Mouse (Mus musculus) urinary bladder, postnatal 36 days (tissue): Measurements from ENCODE around the gene Rsl1d1.
A peak's percentile ranks its signal among the peaks of the same experiment; 100 is the strongest.

Experiments
- DNase-seq, 2 experiments: peaks; one replicate each; pipeline ENCODE4 v3.0.0; 2022; ENCODE audit warnings: low spot score in 2 of 2, mixed read lengths in 1 of 2

Gene Rsl1d1

GRCm38 (mm10) chr16:11202571-11203554 lies at the start of gene Rsl1d1:
Gene Rsl1d1 (minus strand): TSS chr16:11203331.
- peak; percentile 87 to 90 for DNase-seq

- DNase-seq: no peak
Observed at GRCm38 (mm10) chr16:11247791-11248190, 44.7 kb upstream of the Rsl1d1 start.

- no peak for DNase-seq
Observed at GRCm38 (mm10) chr16:11245767-11246166, 42.6 kb upstream of the Rsl1d1 start.

- no peak for DNase-seq
Observed at GRCm38 (mm10) chr16:11242401-11242800, 39.3 kb upstream of the Rsl1d1 start.

DNA sequence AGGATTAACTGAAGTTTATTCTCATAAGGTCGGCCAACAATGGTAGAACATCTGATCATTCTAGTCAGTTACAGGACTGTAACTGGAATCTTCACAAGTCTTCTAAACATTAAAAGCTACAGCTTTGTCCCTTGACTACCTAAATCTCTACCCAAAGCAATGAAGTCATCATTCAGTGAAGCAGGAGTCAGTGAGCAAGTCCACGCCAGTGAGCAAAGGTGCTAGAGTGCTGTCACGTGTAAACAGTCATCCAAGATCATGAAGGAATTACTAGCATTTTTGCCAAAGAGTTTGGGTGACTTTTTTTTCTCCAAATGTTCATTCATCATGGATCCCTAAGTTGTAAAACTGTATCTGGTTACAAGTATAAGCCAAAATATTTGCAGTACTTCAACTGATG lies 14.7 kb upstream of the Rsl1d1 start:
- no peak for DNase-seq

- no peak for DNase-seq
Observed at GRCm38 (mm10) chr16:11203600-11204390, 664 bp upstream of the Rsl1d1 start.

GRCm38 (mm10) chr16:11201740-11202394 lies 1.3 kb downstream of the Rsl1d1 start:
- DNase-seq: no peak

- no peak for DNase-seq
Observed at GRCm38 (mm10) chr16:11200247-11200646, 2.9 kb downstream of the Rsl1d1 start.

DNA sequence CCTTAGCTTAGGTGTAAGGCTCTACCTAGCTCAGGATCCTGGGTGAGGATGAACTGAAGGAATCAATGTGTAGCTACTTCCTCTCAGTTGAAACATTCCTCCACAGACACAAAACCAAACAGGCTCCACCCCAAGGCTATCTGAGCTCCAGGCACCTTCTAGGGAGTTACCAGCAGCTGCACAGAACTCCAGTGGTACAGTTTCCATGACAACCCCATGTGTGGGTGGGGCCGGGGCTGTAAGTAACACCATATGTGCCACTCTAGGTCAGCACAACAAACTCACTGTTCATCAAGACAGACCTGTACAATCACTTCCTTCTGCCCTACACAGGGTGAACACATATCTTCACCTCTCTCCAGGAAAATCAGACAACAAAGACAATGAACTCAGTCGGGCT lies 4.7 kb downstream of the Rsl1d1 start:
- no peak for DNase-seq

DNA sequence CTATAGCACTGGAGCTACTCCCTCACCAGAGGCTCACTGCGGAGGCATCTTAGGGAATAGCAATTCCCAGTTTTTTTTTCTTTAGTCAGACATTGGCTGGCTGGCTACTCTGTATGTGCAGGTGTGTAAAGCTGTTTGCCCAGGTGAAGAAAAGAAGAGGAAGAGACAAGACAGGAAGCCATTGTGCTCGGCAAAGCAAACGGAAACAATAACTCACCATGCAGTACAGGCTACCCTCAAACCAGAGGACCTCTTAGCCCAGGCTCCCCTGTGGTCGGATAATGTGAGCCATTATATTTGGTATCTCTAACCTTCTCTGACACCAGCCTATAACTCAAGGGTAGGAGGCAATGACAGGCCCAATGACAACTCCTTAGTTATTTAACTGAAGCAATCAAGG lies 6.1 kb downstream of the Rsl1d1 start:
- DNase-seq: no peak

GRCm38 (mm10) chr16:11193231-11193630 lies 9.9 kb downstream of the Rsl1d1 start:
- no peak for DNase-seq

DNA sequence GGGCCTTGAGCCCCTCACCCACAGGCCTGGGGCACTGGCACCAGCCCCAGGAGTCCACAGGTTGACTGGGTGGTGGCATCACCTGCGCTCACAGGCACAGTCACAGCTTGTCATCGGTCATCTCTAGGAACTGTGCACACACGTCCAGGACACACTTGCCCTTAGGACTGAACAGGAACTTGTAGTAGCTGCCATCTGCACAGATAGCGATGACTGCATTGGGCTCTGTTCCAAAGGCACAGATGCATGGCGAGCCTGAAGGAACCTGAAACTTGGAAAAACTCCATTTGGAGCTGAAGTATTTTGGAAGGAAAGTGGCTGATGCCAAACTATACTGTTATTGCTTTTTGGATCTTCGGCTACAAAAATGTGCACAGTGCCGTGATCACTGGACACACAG lies 13.0 kb downstream of the Rsl1d1 start:
- DNase-seq: no peak

- no peak for DNase-seq
Observed at GRCm38 (mm10) chr16:11177404-11177803, 25.7 kb downstream of the Rsl1d1 start.

- DNase-seq: no peak
Observed at GRCm38 (mm10) chr16:11176884-11177244, 26.3 kb downstream of the Rsl1d1 start.

DNA sequence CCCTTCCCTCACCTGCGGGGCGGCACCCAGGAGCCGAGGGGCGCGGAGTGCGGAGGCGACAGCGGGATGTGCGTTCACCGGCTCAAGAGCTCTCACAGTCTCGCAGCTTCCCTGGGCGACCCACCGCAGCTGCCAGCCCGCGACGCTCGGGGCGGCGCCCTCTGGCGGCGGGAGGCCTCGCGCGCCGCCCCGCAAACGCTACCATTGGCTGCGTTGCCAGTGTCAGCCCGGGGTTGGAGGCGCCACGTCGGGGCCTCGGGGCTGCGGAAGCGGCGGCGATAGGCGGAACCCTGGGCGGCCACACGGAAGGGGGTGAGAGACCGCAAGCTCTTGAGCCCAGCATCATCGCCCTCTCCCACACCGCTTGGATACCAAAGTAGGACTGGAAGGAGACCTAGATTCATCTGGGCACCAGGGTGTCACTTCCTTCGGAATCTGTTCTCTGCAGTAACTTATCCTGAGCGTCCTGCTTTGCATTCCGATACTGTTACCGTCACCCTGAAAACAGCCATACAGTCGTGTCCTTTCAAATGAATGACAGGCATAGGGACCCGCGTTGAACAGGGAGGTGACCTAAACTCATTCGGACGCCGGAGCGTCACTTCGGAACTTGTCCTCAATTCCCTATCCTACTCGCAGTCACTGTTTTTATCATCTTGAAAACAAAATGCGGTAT lies 26.8 kb downstream of the Rsl1d1 start, which contains the start of gene Zc3h7a:
TSS of gene Zc3h7a (minus strand) at position 186 of the 676 bp plus-strand sequence.
- DNase-seq: peak; percentile 82 to 92

DNA sequence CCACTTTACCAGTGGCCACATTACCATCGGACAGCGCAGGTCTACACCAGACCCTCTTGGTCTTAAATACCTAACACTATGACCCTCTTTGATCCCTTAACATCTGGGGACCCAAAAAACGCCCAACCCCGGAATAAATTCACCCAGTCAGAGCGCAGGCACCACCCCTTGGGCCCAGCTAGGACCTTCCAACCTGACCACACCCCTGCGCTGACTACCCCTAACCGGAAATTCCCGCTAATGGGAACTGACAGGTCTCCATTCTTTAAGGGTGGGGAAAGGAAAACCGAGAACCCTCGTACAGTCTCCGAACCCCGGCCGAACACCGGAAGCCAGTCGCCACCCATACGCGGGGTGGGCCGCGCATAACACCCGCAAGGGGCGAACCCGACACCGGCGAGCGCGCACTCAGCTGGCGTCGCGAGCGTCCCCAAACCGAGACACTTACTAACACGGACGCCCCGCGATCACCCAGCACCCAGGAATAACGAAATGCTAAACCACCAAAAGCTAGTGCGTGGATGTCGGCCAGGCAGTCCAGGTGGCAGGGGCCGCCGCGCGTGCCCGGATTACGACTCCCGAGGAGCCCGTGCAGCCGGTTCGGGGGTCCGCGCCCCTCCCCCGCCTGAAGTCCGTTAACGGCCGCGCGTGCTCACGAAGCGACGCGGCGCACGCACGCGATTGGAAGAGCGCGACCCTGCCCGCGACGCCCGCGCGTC lies 27.5 kb downstream of the Rsl1d1 start:
- DNase-seq: peak; percentile 63 to 69

DNA sequence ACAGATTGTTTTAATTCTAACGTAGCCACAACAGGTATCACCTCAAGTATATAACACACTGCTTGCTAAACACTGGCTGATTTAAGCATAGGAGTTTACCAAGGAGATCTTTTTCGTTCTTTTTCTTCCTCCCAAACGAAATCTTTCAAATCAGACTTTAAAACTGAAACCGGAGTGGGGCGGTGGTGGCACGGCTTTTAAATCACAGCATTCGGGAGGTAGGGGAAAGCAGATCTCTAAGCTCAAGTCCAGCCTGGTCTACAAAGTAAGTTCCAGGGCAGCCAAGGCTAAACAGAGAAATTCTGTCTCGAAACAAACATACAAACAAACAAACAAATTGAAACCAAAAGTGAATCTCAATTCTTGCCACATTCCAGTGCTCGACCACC lies 28.0 kb downstream of the Rsl1d1 start:
- DNase-seq: no peak

GRCm38 (mm10) chr16:11174671-11175081 lies 28.5 kb downstream of the Rsl1d1 start:
- DNase-seq: peak; percentile 41 to 48

- DNase-seq: no peak
Observed at GRCm38 (mm10) chr16:11171679-11172078, 31.5 kb downstream of the Rsl1d1 start.

DNA sequence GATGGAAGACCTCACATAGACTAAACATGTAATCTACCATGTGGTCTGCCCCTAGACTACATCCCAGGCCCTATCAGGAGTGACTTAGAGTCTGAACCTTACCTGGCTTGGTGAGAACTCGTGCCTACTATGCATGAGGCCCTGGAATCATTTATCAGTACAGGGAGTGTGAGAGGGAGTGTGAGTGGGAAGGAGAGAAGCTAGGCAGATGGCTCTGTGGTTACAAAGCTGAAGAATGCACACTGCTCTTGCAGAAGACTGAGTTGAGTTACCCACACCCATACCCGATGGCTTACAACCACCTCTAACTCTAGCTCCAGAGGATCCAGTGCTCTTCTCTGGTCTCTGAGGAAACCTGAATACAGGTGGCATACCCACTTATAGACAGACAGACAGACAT lies 36.7 kb downstream of the Rsl1d1 start:
- no peak for DNase-seq
